Mouse (Mus musculus): ENCODE results near the gene Mpped2.

Gene Mpped2

GRCm38 (mm10) chr2:106705664-106706063 lies 12.6 kb downstream of the Mpped2 start:
- DNase-seq (ENCODE audit: low spot score): no peak

- DNase-seq (ENCODE audit: low spot score): no peak
Measured at GRCm38 (mm10) chr2:106707136-106707535, 14.1 kb downstream of the Mpped2 start.

- DNase-seq (ENCODE audit: low spot score): no peak
Measured at GRCm38 (mm10) chr2:106710862-106711477, 17.9 kb downstream of the Mpped2 start.

GRCm38 (mm10) chr2:106711506-106711905 lies 18.4 kb downstream of the Mpped2 start:
- DNase-seq (ENCODE audit: low spot score): no peak

GRCm38 (mm10) chr2:106713151-106713550 lies 20.1 kb downstream of the Mpped2 start:
- DNase-seq (ENCODE audit: low spot score): no peak

- no peak for DNase-seq (ENCODE audit: low spot score)
Measured at GRCm38 (mm10) chr2:106715674-106716364, 22.8 kb downstream of the Mpped2 start.

GRCm38 (mm10) chr2:106716365-106716717 lies 23.3 kb downstream of the Mpped2 start:
- no peak for DNase-seq (ENCODE audit: low spot score)

- DNase-seq (ENCODE audit: low spot score): no peak
Measured at GRCm38 (mm10) chr2:106718888-106719287, 25.8 kb downstream of the Mpped2 start.

GRCm38 (mm10) chr2:106719434-106719833 lies 26.4 kb downstream of the Mpped2 start:
- no peak for DNase-seq (ENCODE audit: low spot score)

GRCm38 (mm10) chr2:106720644-106721043 lies 27.6 kb downstream of the Mpped2 start:
- DNase-seq (ENCODE audit: low spot score): no peak

GRCm38 (mm10) chr2:106722020-106722419 lies 29.0 kb downstream of the Mpped2 start:
- no peak for DNase-seq (ENCODE audit: low spot score)

- DNase-seq (ENCODE audit: low spot score): no peak
Measured at GRCm38 (mm10) chr2:106729951-106730564, 37.0 kb downstream of the Mpped2 start.

GRCm38 (mm10) chr2:106730608-106731007 lies 37.5 kb downstream of the Mpped2 start:
- DNase-seq (ENCODE audit: low spot score): no peak

- no peak for DNase-seq (ENCODE audit: low spot score)
Measured at GRCm38 (mm10) chr2:106731478-106731877, 38.4 kb downstream of the Mpped2 start.

- no peak for DNase-seq (ENCODE audit: low spot score)
Measured at GRCm38 (mm10) chr2:106732171-106732570, 39.1 kb downstream of the Mpped2 start.

- DNase-seq (ENCODE audit: low spot score): no peak
Measured at GRCm38 (mm10) chr2:106733396-106733795, 40.3 kb downstream of the Mpped2 start.

- no peak for DNase-seq (ENCODE audit: low spot score)
Measured at GRCm38 (mm10) chr2:106734004-106734403, 40.9 kb downstream of the Mpped2 start.

GRCm38 (mm10) chr2:106735211-106735610 lies 42.1 kb downstream of the Mpped2 start:
- no peak for DNase-seq (ENCODE audit: low spot score)

GRCm38 (mm10) chr2:106735792-106736359 lies 42.8 kb downstream of the Mpped2 start:
- DNase-seq (ENCODE audit: low spot score): no peak

- no peak for DNase-seq (ENCODE audit: low spot score)
Measured at GRCm38 (mm10) chr2:106738951-106739350, 45.9 kb downstream of the Mpped2 start.

GRCm38 (mm10) chr2:106744086-106744485 lies 51.0 kb downstream of the Mpped2 start:
- DNase-seq (ENCODE audit: low spot score): no peak

- DNase-seq (ENCODE audit: low spot score): no peak
Measured at GRCm38 (mm10) chr2:106744601-106745000, 51.5 kb downstream of the Mpped2 start.

- DNase-seq (ENCODE audit: low spot score): no peak
Measured at GRCm38 (mm10) chr2:106745364-106745763, 52.3 kb downstream of the Mpped2 start.

All from ovary, postnatal 14 days (tissue).